Mouse (Mus musculus) olfactory bulb, adult 2 months (tissue): ENCODE measurements around the gene Cobll1.

Experiments used
- CTCF ChIP-seq: fragments of 200-500 bp; IDR thresholded peaks from 2 replicates; pipeline ENCODE4 v1.5.1; 2012; ENCODE audit warnings: low read depth, mild to moderate bottlenecking, low read length, moderate library complexity; ENCODE audit not compliant: insufficient read depth
- POLR2A ChIP-seq: fragments of 200-500 bp; IDR thresholded peaks from 2 replicates; pipeline ENCODE4 v1.6.1; 2012; ENCODE audit warnings: mild to moderate bottlenecking, low read depth, low read length, moderate library complexity; ENCODE audit not compliant: insufficient read depth

GRCm38 (mm10) chr2:65216163-65216562 is 23.0 kb downstream of the Cobll1 start:
- TF ChIP-seq POLR2A, result no peak
- no peak for TF ChIP-seq CTCF
